Mouse (Mus musculus) stomach, embryonic 16.5 days (tissue): ENCODE data around the gene Cnbp. TPM values are rescaled to one million over a fixed set of nuclear protein-coding genes. Genes with fewer than 3 reads are reported as not detected.

ENCODE experiments used
- ATAC-seq: fragments of 200-750 bp; cut with Nextera tagmentation; 2 replicates; pipeline ENCODE4 v1.8.0; 2017; ENCODE audit warnings: moderate number of reproducible peaks, moderate TSS enrichment; ENCODE audit not compliant: insufficient read depth, low FRiP score
- H3K27ac ChIP-seq: fragments of 300-500 bp; sonication (generic); 2 replicates; pipeline ENCODE4 v1.5.1; 2014; ENCODE audit warnings: low read length
- H3K27me3 ChIP-seq: fragments of 300-500 bp; sonication (generic); 2 replicates; pipeline ENCODE4 v1.6.1; 2014; ENCODE audit warnings: low read length, control low read depth, mixed read lengths; ENCODE audit not compliant: control insufficient read depth, insufficient read depth
- H3K36me3 ChIP-seq: fragments of 300-500 bp; sonication (generic); 2 replicates; pipeline ENCODE4 v1.6.1; 2014; ENCODE audit warnings: low read length; ENCODE audit not compliant: control insufficient read depth, insufficient read depth
- H3K4me1 ChIP-seq: fragments of 300-500 bp; sonication (generic); 2 replicates; pipeline ENCODE4 v1.6.1; 2014; ENCODE audit warnings: low read length, control low read depth, mixed read lengths; ENCODE audit not compliant: control insufficient read depth, insufficient read depth
- H3K4me2 ChIP-seq: fragments of 300-500 bp; sonication (generic); 2 replicates; pipeline ENCODE4 v1.6.1; 2014; ENCODE audit warnings: low read depth, low read length, mixed read lengths
- H3K4me3 ChIP-seq: fragments of 300-500 bp; sonication (generic); replicated peaks from 2 replicates; pipeline ENCODE4 v1.5.1; 2014; ENCODE audit warnings: mild to moderate bottlenecking, low read length
- H3K9ac ChIP-seq: fragments of 300-500 bp; sonication (generic); 2 replicates; pipeline ENCODE4 v1.6.1; 2014; ENCODE audit warnings: low read length
- H3K9me3 ChIP-seq: fragments of 300-500 bp; sonication (generic); replicated peaks from 2 replicates; pipeline ENCODE4 v1.6.1; 2016; ENCODE audit warnings: low read length, control low read depth; ENCODE audit not compliant: control insufficient read depth
- WGBS: fragments of 180-500 bp; shearing (Covaris S2); extraction: QIAGEN DNeasy Blood & Tissue Kit; methylation state at CpG from one replicate; pipeline ENCODE4 v1.1.7; 2014; 5-methylcytosine and 5-hydroxymethylcytosine counted together
- polyA plus RNA-seq: library from polyadenylated mRNA; unstranded; fragments of >200 nt; fragmentation: Nextera tagmentation; extraction: Ambion mirVana; gene quantifications from 2 replicates; pipeline ENCODE4 v1.2.1, GENCODE M21; 2015

The Cnbp gene
- polyA plus RNA-seq, 1 experiment from 2014 or later: 1,037 TPM

GRCm38 (mm10) chr6:87841635-87842034, 9.3 kb downstream of the Cnbp start:
- Histone ChIP-seq H3K27ac (no peak overlapping the region), H3K9ac (no peak overlapping the region), H3K9me3 (no peaks in the 10 kb centered on the region), H3K4me1 (peaks cover 6% of the 10 kb centered on the region; the same call in 1 of the 2 replicates), H3K27me3 (no peaks in the 10 kb centered on the region), H3K36me3 (peaks cover 31% of the 10 kb centered on the region), H3K4me2 (no peak overlapping the region), H3K4me3 (no peak overlapping the region)
- WGBS: 75% methylated on average over 8 of the region's 8 CpGs
- ATAC-seq: no peak

GRCm38 (mm10) chr6:87839797-87840341, 11.0 kb downstream of the Cnbp start:
- no peak for ATAC-seq
- peak overlapping the region; percentile 95; the same call in 1 of the 2 replicates for H3K9ac ChIP-seq
- no peak overlapping the region for H3K4me3 ChIP-seq
- H3K27me3 ChIP-seq: no peaks in the 10 kb centered on the region
- 56% methylated on average over 11 of the region's 11 CpGs for WGBS
- H3K9me3 ChIP-seq: no peaks in the 10 kb centered on the region
- H3K4me2 ChIP-seq: no peak overlapping the region; the same call in 1 of the 2 replicates
- H3K36me3 ChIP-seq: peaks cover 26% of the 10 kb centered on the region
- peaks cover 6% of the 10 kb centered on the region; the same call in 1 of the 2 replicates for H3K4me1 ChIP-seq
- H3K27ac ChIP-seq: no peak overlapping the region

- Histone ChIP-seq H3K27ac (peak within 1 kb of the TSS; percentile 95), H3K9me3 (no peaks in the 10 kb centered on the region), H3K4me2 (peak within 1 kb of the TSS; percentile 87), H3K4me1 (peaks cover 6% of the 10 kb centered on the region; the same call in 1 of the 2 replicates), H3K4me3 (peak within 1 kb of the TSS; percentile 91), H3K36me3 (peaks cover 15% of the 10 kb centered on the region), H3K27me3 (no peaks in the 10 kb centered on the region), H3K9ac (peak within 1 kb of the TSS; percentile 95)
- under 1% methylated on average over 46 of the region's 46 CpGs for WGBS
- peak; percentile 99 for ATAC-seq
Measured at GRCm38 (mm10) chr6:87838551-87839197, 12.2 kb downstream of the Cnbp start, which contains the start of gene Isy1. Gene Isy1 (minus strand): TSS chr6:87838798.

- 91% methylated on average over 7 of the region's 7 CpGs for WGBS
- no peak within 1 kb of the TSS for H3K27ac ChIP-seq
- no peak for ATAC-seq
- no peak within 1 kb of the TSS for H3K4me2 ChIP-seq
- H3K36me3 ChIP-seq: peaks cover 3% of the 10 kb centered on the region; the same call in 1 of the 2 replicates
- no peak within 1 kb of the TSS for H3K9ac ChIP-seq
- H3K4me1 ChIP-seq: peaks cover 6% of the 10 kb centered on the region; the same call in 1 of the 2 replicates
- H3K27me3 ChIP-seq: no peaks in the 10 kb centered on the region
- no peaks in the 10 kb centered on the region for H3K9me3 ChIP-seq
- H3K4me3 ChIP-seq: no peak within 1 kb of the TSS
Measured at GRCm38 (mm10) chr6:87835695-87836094, 15.2 kb downstream of the Cnbp start, which contains the start of gene Gm45140. Gene Gm45140 (minus strand): TSS chr6:87835795.

GRCm38 (mm10) chr6:87820366-87820765, 30.5 kb downstream of the Cnbp start:
- H3K4me2 ChIP-seq: no peak overlapping the region

GRCm38 (mm10) chr6:87814486-87814885, 36.4 kb downstream of the Cnbp start:
- WGBS: 88% methylated on average over 5 of the region's 5 CpGs
- ATAC-seq: no peak
- Histone ChIP-seq H3K27me3 (no peaks in the 10 kb centered on the region), H3K4me1 (peaks cover 15% of the 10 kb centered on the region), H3K4me3 (no peak overlapping the region), H3K27ac (no peak overlapping the region), H3K4me2 (no peak overlapping the region), H3K36me3 (0 out of 2 replicates have a peak, but pooled peaks cover 5% of the 10 kb centered on the region), H3K9me3 (no peaks in the 10 kb centered on the region), H3K9ac (no peak overlapping the region)

More at GRCm38 (mm10) chr6:87820366-87820765, 30.5 kb downstream of the Cnbp start:
- Histone ChIP-seq H3K9me3 (no peaks in the 10 kb centered on the region), H3K27ac (no peak overlapping the region), H3K27me3 (no peaks in the 10 kb centered on the region), H3K4me1 (no peaks in the 10 kb centered on the region), H3K9ac (no peak overlapping the region), H3K4me3 (no peak overlapping the region), H3K36me3 (peaks cover 19% of the 10 kb centered on the region)
- 91% methylated on average over 2 of the region's 2 CpGs for WGBS
- no peak for ATAC-seq

- no peaks in the 10 kb centered on the region for H3K27me3 ChIP-seq
- peak overlapping the region; percentile 89; the same call in 1 of the 2 replicates for H3K9ac ChIP-seq
- 0 out of 2 replicates have a peak, but pooled peaks cover 1% of the 10 kb centered on the region for H3K36me3 ChIP-seq
- H3K9me3 ChIP-seq: no peaks in the 10 kb centered on the region
- H3K4me2 ChIP-seq: peak overlapping the region; percentile 89
- H3K27ac ChIP-seq: peak overlapping the region; percentile 84; the same call in 1 of the 2 replicates
- peaks cover 19% of the 10 kb centered on the region for H3K4me1 ChIP-seq
- H3K4me3 ChIP-seq: peak overlapping the region; percentile 71
- ATAC-seq: no peak
- 75% methylated on average over 1 of the region's 1 CpGs for WGBS
Measured at GRCm38 (mm10) chr6:87812656-87813055, 38.2 kb downstream of the Cnbp start.

- H3K4me1 ChIP-seq: peaks cover 19% of the 10 kb centered on the region
- peak within 1 kb of the TSS; percentile 84 for H3K27ac ChIP-seq
- H3K36me3 ChIP-seq: no peaks in the 10 kb centered on the region
- WGBS: under 1% methylated on average over 55 of the region's 56 CpGs
- ATAC-seq: peak; percentile 97
- peak within 1 kb of the TSS; percentile 89 for H3K9ac ChIP-seq
- H3K27me3 ChIP-seq: no peaks in the 10 kb centered on the region
- peak within 1 kb of the TSS; percentile 71 for H3K4me3 ChIP-seq
- H3K4me2 ChIP-seq: peak within 1 kb of the TSS; percentile 89
- no peaks in the 10 kb centered on the region for H3K9me3 ChIP-seq
Measured at GRCm38 (mm10) chr6:87811675-87812338, 39.1 kb downstream of the Cnbp start, which contains the start of gene Rab43. Gene Rab43 (minus strand): TSS chr6:87812164.
